Comparison of ENCODE assay signal across 9 mouse cellular contexts in genomic region chr14:78896252-78896651, GRCm38 (mm10). TPM values are rescaled to one million over a fixed set of nuclear protein-coding genes. Genes with fewer than 3 reads are reported as not detected.
DNase-seq lines count a peak whose midpoint lies in the region; ATAC-seq and TF ChIP-seq lines count a peak whose summit lies in the region.
"Had no signal": no experiment of that assay in that cellular context is flagged by ENCODE, and none has a peak within 500 bp of the region (broad histone marks: within the 10 kb centered on the region; RNA-seq: fewer than 3 reads in every experiment).

No protein-coding gene starts in this region.

- peak; percentile 64 for DNase-seq in layer of hippocampus, postnatal 10 days (ENCODE audit: low spot score in 2 of 2)
- DNase-seq in layer of hippocampus, adult 2 months (ENCODE audit: low spot score in 2 of 2) = no peak
- DNase-seq in cerebellum, adult 18-20 months = peak; percentile 55 to 63
- DNase-seq in gastrocnemius, postnatal 10 days = peak; percentile 48
- DNase-seq in lung, postnatal 10 days = peak; percentile 79
- DNase-seq in testis, postnatal 10 days (ENCODE audit: low spot score) = no peak
- DNase-seq: kidney, adult 11 months had no signal

- no peak overlapping the region for H3K4me2 ChIP-seq in intestine, embryonic 16.5 days (ENCODE audit: low read depth, low read length)

- H3K9ac ChIP-seq in intestine, embryonic 16.5 days (ENCODE audit: low read depth, low read length) = no peak overlapping the region

- H3K9me3 ChIP-seq in intestine, embryonic 16.5 days (ENCODE audit: control insufficient read depth, low read length) = no peaks in the 10 kb centered on the region

- no peaks in the 10 kb centered on the region for H3K36me3 ChIP-seq in intestine, embryonic 16.5 days (ENCODE audit: control insufficient read depth, insufficient read depth, low read length)

- H3K27me3 ChIP-seq in intestine, embryonic 16.5 days (replicated peaks; ENCODE audit: control insufficient read depth, insufficient read depth, low read length) = no peaks in the 10 kb centered on the region

- ATAC-seq in intestine, embryonic 16.5 days = no peak
- ATAC-seq: midbrain, embryonic 16.5 days had no signal

- H3K4me1 ChIP-seq in intestine, embryonic 16.5 days (ENCODE audit: control insufficient read depth, insufficient read depth, low read length) = peaks cover 6% of the 10 kb centered on the region

- WGBS in intestine, embryonic 16.5 days = 96% methylated on average over 5 of the region's 5 CpGs

- TF ChIP-seq CTCF in layer of hippocampus, adult 2 months (conservative IDR thresholded peaks at IDR 0.05) = no peak

- H3K4me3 ChIP-seq in layer of hippocampus, adult 2 months = no peak overlapping the region
- no peak overlapping the region for H3K4me3 ChIP-seq in intestine, embryonic 16.5 days (ENCODE audit: low read length)

- no peak overlapping the region for H3K27ac ChIP-seq in layer of hippocampus, adult 2 months
- no peak overlapping the region for H3K27ac ChIP-seq in intestine, embryonic 16.5 days (ENCODE audit: low read length)

RNA-seq across cellular contexts. Expression of gene Vwa8, which starts 47.4 kb away (rescaled TPM):
- 10 to 100 TPM; 18.6 to 21.4 TPM for total RNA-seq in layer of hippocampus, postnatal 10 days (2021)
- total RNA-seq in layer of hippocampus, adult 2 months (2021) = 10 to 100 TPM; 29.4 to 31.0 TPM
- total RNA-seq in gastrocnemius, postnatal 10 days (2021) = 10 to 100 TPM; 54.2 to 61.2 TPM
- 13.9 and 16.6 TPM in 2 replicates for polyA plus RNA-seq in intestine, embryonic 16.5 days (2015; fragmentation: Nextera tagmentation; extraction: Ambion mirVana)

Comparison
In these comparisons a context has a peak if more than half of its experiments do, and no peak if none do; other contexts are left out.
1. DNase-seq: peak in layer of hippocampus, postnatal 10 days (2 of 2), cerebellum, adult 18-20 months (2 of 2), gastrocnemius, postnatal 10 days (single experiment) and lung, postnatal 10 days (single experiment); none in layer of hippocampus, adult 2 months (0 of 2) and testis, postnatal 10 days (single experiment).